Mouse (Mus musculus): ENCODE measurements around the gene Ky. TPM values are rescaled to one million over a fixed set of nuclear protein-coding genes. Genes with fewer than 3 reads are reported as not detected.

Ky gene
- total RNA-seq (2022) = 100 to 1,000 TPM in 3 of 4 experiments, 10 to 100 TPM in 1; 68.4 to 165 (median 129) TPM

- DNase-seq (ENCODE audit: low spot score in 2 of 2) = peak; percentile 82 to 90
Observed at GRCm38 (mm10) chr9:102505700-102506585, at the start of gene Ky. Ky (plus strand) TSS chr9:102505750.

- DNase-seq (ENCODE audit: low spot score in 2 of 2) = no peak
Observed at GRCm38 (mm10) chr9:102462251-102462650, 43.3 kb upstream of the Ky start.

GRCm38 (mm10) chr9:102465044-102465443 is 40.5 kb upstream of the Ky start:
- no peak for DNase-seq (ENCODE audit: low spot score in 2 of 2)

GRCm38 (mm10) chr9:102465726-102466125 is 39.8 kb upstream of the Ky start:
- no peak for DNase-seq (ENCODE audit: low spot score in 2 of 2)

- no peak for DNase-seq (ENCODE audit: low spot score in 2 of 2)
Observed at GRCm38 (mm10) chr9:102470076-102470819, 35.3 kb upstream of the Ky start.

- peak in 1 of 2 experiments; percentile 34 for DNase-seq (ENCODE audit: low spot score in 2 of 2)
Observed at GRCm38 (mm10) chr9:102477767-102478450, 27.6 kb upstream of the Ky start.

GRCm38 (mm10) chr9:102478451-102478835 is 27.1 kb upstream of the Ky start:
- no peak for DNase-seq (ENCODE audit: low spot score in 2 of 2)

- DNase-seq (ENCODE audit: low spot score in 2 of 2) = no peak
Observed at GRCm38 (mm10) chr9:102479022-102479421, 26.5 kb upstream of the Ky start.

GRCm38 (mm10) chr9:102492031-102492795 is 13.3 kb upstream of the Ky start:
- no peak for DNase-seq (ENCODE audit: low spot score in 2 of 2)

GRCm38 (mm10) chr9:102493044-102493443 is 12.5 kb upstream of the Ky start:
- DNase-seq (ENCODE audit: low spot score in 2 of 2) = peak in 1 of 2 experiments; percentile 72

- DNase-seq (ENCODE audit: low spot score in 2 of 2) = no peak
Observed at GRCm38 (mm10) chr9:102493916-102494315, 11.6 kb upstream of the Ky start.

- peak; percentile 56 to 68 for DNase-seq (ENCODE audit: low spot score in 2 of 2)
Observed at GRCm38 (mm10) chr9:102494454-102494853, 11.1 kb upstream of the Ky start.

GRCm38 (mm10) chr9:102495266-102495665 is 10.3 kb upstream of the Ky start:
- peak in 1 of 2 experiments; percentile 2 for DNase-seq (ENCODE audit: low spot score in 2 of 2)

GRCm38 (mm10) chr9:102496481-102497041 is 9.0 kb upstream of the Ky start:
- DNase-seq (ENCODE audit: low spot score in 2 of 2) = peak in 1 of 2 experiments; percentile 1

GRCm38 (mm10) chr9:102497089-102497690 is 8.4 kb upstream of the Ky start:
- DNase-seq (ENCODE audit: low spot score in 2 of 2) = peak in 1 of 2 experiments; percentile 11

GRCm38 (mm10) chr9:102497833-102498430 is 7.6 kb upstream of the Ky start:
- DNase-seq (ENCODE audit: low spot score in 2 of 2) = peak; percentile 60 to 77

GRCm38 (mm10) chr9:102498701-102499100 is 6.8 kb upstream of the Ky start:
- DNase-seq (ENCODE audit: low spot score in 2 of 2) = no peak

- DNase-seq (ENCODE audit: low spot score in 2 of 2) = no peak
Observed at GRCm38 (mm10) chr9:102499266-102499665, 6.3 kb upstream of the Ky start.

- no peak for DNase-seq (ENCODE audit: low spot score in 2 of 2)
Observed at GRCm38 (mm10) chr9:102499746-102500145, 5.8 kb upstream of the Ky start.

- DNase-seq (ENCODE audit: low spot score in 2 of 2) = no peak
Observed at GRCm38 (mm10) chr9:102501113-102501512, 4.4 kb upstream of the Ky start.

All from gastrocnemius, adult 8-10 months (tissue).